Mouse (Mus musculus) cerebellum, adult 18-20 months (tissue): ENCODE measurements around the gene Aurkc.
"Not testable (repeated sequence)": the region's sequence is repeated elsewhere in the genome, so short reads cannot be mapped to it uniquely, and the experiment has no call there.

ENCODE experiments used
- DNase-seq, 2 experiments: peaks; one replicate each; pipeline ENCODE4 v3.0.0; 2021

The Aurkc gene

GRCm38 (mm10) chr7:6995251-6995650 is at the start of gene Aurkc:
TSS of gene Aurkc (plus strand) at chr7:6995300.
- not testable (repeated sequence) for DNase-seq

- peak; percentile 54 to 56 for DNase-seq
These were observed 47.0 kb upstream of the Aurkc start for GRCm38 (mm10) chr7:6948061-6948460.

DNA sequence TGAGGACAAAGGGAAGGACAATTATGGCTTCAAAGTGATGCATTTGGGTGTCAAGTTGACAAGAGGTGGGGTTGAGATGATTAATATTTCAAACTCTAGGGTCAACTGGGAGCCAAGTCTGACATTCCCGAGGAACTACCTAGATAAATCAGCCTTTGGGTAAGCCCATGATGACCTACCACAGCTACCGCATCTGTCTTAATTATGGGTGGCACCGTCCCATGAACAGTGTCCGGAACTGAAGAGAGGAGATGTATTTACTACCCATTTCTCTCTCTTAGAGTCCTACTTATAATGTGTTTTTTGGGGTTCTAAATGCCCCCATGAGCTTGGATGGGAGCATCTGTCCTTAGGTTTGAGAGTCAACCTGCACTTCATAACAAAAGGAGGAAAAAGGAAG is 38.5 kb upstream of the Aurkc start:
- no peak for DNase-seq

GRCm38 (mm10) chr7:6958574-6958973 is 36.5 kb upstream of the Aurkc start:
- no peak for DNase-seq

- no peak for DNase-seq
These were observed 21.5 kb upstream of the Aurkc start for GRCm38 (mm10) chr7:6973566-6973965.

GRCm38 (mm10) chr7:6976890-6977289 is 18.2 kb upstream of the Aurkc start:
- no peak for DNase-seq

GRCm38 (mm10) chr7:6998914-6999313 is 3.8 kb downstream of the Aurkc start:
- DNase-seq: not testable (repeated sequence)

DNA sequence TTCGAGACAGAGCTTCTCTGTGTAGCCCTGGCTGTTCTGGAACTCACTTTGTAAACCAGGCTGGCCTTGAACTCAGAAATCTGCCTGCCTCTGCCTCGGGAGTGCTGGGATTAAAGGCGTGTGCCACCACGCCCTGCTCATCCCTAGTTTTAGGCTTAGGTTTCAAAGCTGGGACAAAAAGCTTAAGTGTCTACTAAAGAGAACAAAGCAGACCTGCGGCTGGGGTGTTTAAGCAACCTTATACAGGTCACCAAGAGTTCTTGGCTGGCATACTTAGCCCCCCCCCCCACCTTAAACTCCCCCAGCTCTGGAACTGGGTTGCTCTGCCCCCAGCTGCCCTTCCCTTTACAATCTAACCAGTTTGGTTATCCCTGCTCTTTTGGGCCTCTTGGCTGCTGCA is 10.3 kb downstream of the Aurkc start:
- not testable (repeated sequence) for DNase-seq

DNA sequence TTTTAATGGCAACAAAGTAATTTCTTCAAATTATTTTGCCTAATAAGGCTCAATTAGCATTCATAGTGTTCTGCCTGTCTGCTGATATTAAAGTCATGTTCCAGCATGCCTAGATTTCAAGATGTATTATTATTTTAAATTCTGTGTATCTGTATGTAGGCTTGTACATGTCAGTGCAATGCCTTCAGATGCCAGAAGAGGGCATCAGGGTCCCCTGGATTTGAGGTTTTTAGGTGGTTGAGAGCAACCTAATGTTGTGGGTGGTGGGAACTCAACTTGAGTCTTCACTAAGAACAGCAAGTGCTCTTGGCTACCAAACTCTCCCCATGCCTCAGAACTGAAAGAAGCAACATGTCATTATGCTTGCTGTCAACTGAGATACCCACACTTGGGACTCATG is 32.3 kb downstream of the Aurkc start:
- no peak for DNase-seq

DNA sequence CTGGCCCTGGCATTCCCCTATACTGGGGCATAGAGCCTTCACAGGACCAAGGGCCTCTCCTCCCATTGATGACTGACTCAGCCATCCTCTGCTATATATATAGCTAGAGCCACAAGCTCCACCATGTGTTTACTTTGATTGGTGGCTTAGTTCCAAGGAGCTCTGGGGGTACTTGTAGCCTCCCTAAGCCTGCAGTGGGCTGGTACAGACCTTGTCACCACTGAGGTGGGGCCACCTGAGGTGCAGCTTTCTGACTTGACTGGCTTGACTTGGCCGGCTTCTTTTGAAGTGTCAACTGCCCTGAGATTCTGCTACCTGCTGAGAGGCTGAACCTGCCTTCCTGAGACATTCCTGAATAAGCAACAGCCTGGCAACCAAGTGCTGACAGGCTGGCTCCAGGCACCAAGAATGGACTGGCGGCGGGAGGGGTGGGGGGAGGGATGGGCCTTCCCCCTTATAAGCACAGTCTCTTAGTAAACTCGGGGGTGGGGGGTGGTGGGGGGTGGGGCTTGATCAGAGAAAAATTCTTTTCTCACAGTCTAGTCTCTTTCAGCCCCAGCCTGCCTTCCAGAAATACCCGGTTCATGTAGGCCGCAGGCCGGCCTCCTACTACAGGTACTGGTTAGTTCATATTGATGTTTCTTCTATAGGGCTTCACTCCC is 54.7 kb downstream of the Aurkc start:
- not testable (repeated sequence) for DNase-seq
